Mouse (Mus musculus) midbrain, embryonic 12.5 days (tissue): ENCODE data around the gene Kdm2a. TPM values are rescaled to one million over a fixed set of nuclear protein-coding genes. Genes with fewer than 3 reads are reported as not detected.

Experiments
- ATAC-seq: fragments of 200-750 bp; cut with Nextera tagmentation; 2 replicates; pipeline ENCODE4 v1.8.0; 2017; ENCODE audit warnings: low read depth, moderate TSS enrichment, moderate library complexity; ENCODE audit not compliant: low FRiP score
- H3K27ac ChIP-seq: fragments of 300-500 bp; sonication (generic); replicated peaks from 2 replicates; pipeline ENCODE4 v1.5.1; 2016; ENCODE audit warnings: mild to moderate bottlenecking
- H3K27me3 ChIP-seq: fragments of 300-500 bp; sonication (generic); 2 replicates; pipeline ENCODE4 v1.6.1; 2016; ENCODE audit warnings: mild to moderate bottlenecking
- H3K36me3 ChIP-seq: fragments of 300-500 bp; sonication (generic); 2 replicates; pipeline ENCODE4 v1.6.1; 2016
- H3K4me1 ChIP-seq: fragments of 300-500 bp; sonication (generic); 2 replicates; pipeline ENCODE4 v1.6.1; 2016
- H3K4me2 ChIP-seq: fragments of 300-500 bp; sonication (generic); replicated peaks from 2 replicates; pipeline ENCODE4 v1.6.1; 2016; ENCODE audit warnings: mild to moderate bottlenecking, moderate library complexity
- H3K4me3 ChIP-seq: fragments of 300-500 bp; sonication (generic); 2 replicates; pipeline ENCODE4 v1.5.1; 2016; ENCODE audit warnings: mild to moderate bottlenecking
- H3K9ac ChIP-seq: fragments of 300-500 bp; sonication (generic); replicated peaks from 2 replicates; pipeline ENCODE4 v1.6.1; 2016; ENCODE audit warnings: mild to moderate bottlenecking, moderate library complexity
- H3K9me3 ChIP-seq: fragments of 300-500 bp; sonication (generic); 2 replicates; pipeline ENCODE4 v1.6.1; 2016; ENCODE audit warnings: mild to moderate bottlenecking
- WGBS: fragments of 180-500 bp; shearing (Covaris S2); methylation state at CpG from one replicate; pipeline ENCODE4 v1.1.7; 2016; 5-methylcytosine and 5-hydroxymethylcytosine counted together
- polyA plus RNA-seq: library from polyadenylated mRNA; unstranded; fragments of >200 nt; fragmentation: Nextera tagmentation; extraction: Ambion mirVana; gene quantifications from 2 replicates; pipeline ENCODE4 v1.2.1, GENCODE M21; 2016

The Kdm2a gene
- polyA plus RNA-seq, 1 experiment from 2014 or later = 58.0 TPM

- H3K36me3 ChIP-seq = no peaks in the 10 kb centered on the region
- no peak overlapping the region for H3K4me3 ChIP-seq
- peaks cover 11% of the 10 kb centered on the region for H3K4me1 ChIP-seq
- H3K9me3 ChIP-seq = no peaks in the 10 kb centered on the region
- no peak for ATAC-seq
- H3K9ac ChIP-seq = no peak overlapping the region
- WGBS = 100% methylated on average over 1 of the region's 1 CpGs
- H3K27me3 ChIP-seq = peaks cover 28% of the 10 kb centered on the region
- no peak overlapping the region for H3K27ac ChIP-seq
- H3K4me2 ChIP-seq = no peak overlapping the region
Observed at GRCm38 (mm10) chr19:4434999-4435398, 36.9 kb upstream of the Kdm2a start.

- Histone ChIP-seq H3K4me3 (no peak overlapping the region), H3K27me3 (peaks cover 15% of the 10 kb centered on the region), H3K4me2 (no peak overlapping the region), H3K9ac (no peak overlapping the region), H3K36me3 (no peaks in the 10 kb centered on the region), H3K9me3 (no peaks in the 10 kb centered on the region), H3K4me1 (peaks cover under 1% of the 10 kb centered on the region; the same call in 1 of the 2 replicates), H3K27ac (no peak overlapping the region)
- WGBS = 79% methylated on average over 1 of the region's 1 CpGs
- no peak for ATAC-seq
Observed at GRCm38 (mm10) chr19:4433756-4434155, 35.7 kb upstream of the Kdm2a start.

GRCm38 (mm10) chr19:4430091-4430620, 32.1 kb upstream of the Kdm2a start:
- H3K27me3 ChIP-seq = no peaks in the 10 kb centered on the region
- H3K4me1 ChIP-seq = no peaks in the 10 kb centered on the region
- H3K36me3 ChIP-seq = no peaks in the 10 kb centered on the region
- H3K9ac ChIP-seq = no peak overlapping the region
- H3K4me3 ChIP-seq = no peak overlapping the region
- H3K4me2 ChIP-seq = no peak overlapping the region
- no peak overlapping the region for H3K27ac ChIP-seq
- H3K9me3 ChIP-seq = no peaks in the 10 kb centered on the region
- 94% methylated on average over 4 of the region's 4 CpGs for WGBS
- ATAC-seq = no peak

- no peaks in the 10 kb centered on the region for H3K9me3 ChIP-seq
- no peak overlapping the region for H3K4me2 ChIP-seq
- H3K9ac ChIP-seq = no peak overlapping the region
- no peaks in the 10 kb centered on the region for H3K4me1 ChIP-seq
- 75% methylated on average over 19 of the region's 19 CpGs for WGBS
- no peaks in the 10 kb centered on the region for H3K27me3 ChIP-seq
- ATAC-seq = no peak
- no peak overlapping the region for H3K4me3 ChIP-seq
- H3K27ac ChIP-seq = no peak overlapping the region
- no peaks in the 10 kb centered on the region for H3K36me3 ChIP-seq
Observed at GRCm38 (mm10) chr19:4425610-4426366, 27.7 kb upstream of the Kdm2a start.

- 83% methylated on average over 3 of the region's 3 CpGs for WGBS
- no peaks in the 10 kb centered on the region for H3K36me3 ChIP-seq
- H3K9ac ChIP-seq = no peak overlapping the region
- no peak for ATAC-seq
- no peak overlapping the region for H3K4me2 ChIP-seq
- H3K4me3 ChIP-seq = no peak overlapping the region
- H3K27me3 ChIP-seq = no peaks in the 10 kb centered on the region
- H3K27ac ChIP-seq = no peak overlapping the region
- H3K4me1 ChIP-seq = no peaks in the 10 kb centered on the region
- H3K9me3 ChIP-seq = no peaks in the 10 kb centered on the region
Observed at GRCm38 (mm10) chr19:4423021-4423420, 24.9 kb upstream of the Kdm2a start.

GRCm38 (mm10) chr19:4422581-4422980, 24.5 kb upstream of the Kdm2a start:
- H3K36me3 ChIP-seq = no peaks in the 10 kb centered on the region
- no peaks in the 10 kb centered on the region for H3K4me1 ChIP-seq
- no peak overlapping the region for H3K4me2 ChIP-seq
- 94% methylated on average over 3 of the region's 3 CpGs for WGBS
- no peak overlapping the region for H3K27ac ChIP-seq
- no peak overlapping the region for H3K4me3 ChIP-seq
- no peaks in the 10 kb centered on the region for H3K27me3 ChIP-seq
- ATAC-seq = no peak
- no peaks in the 10 kb centered on the region for H3K9me3 ChIP-seq
- no peak overlapping the region for H3K9ac ChIP-seq

GRCm38 (mm10) chr19:4420153-4420910, 22.2 kb upstream of the Kdm2a start:
- H3K27ac ChIP-seq = no peak overlapping the region
- WGBS = 89% methylated on average over 8 of the region's 8 CpGs
- no peak overlapping the region for H3K4me3 ChIP-seq
- H3K4me2 ChIP-seq = no peak overlapping the region
- H3K4me1 ChIP-seq = no peaks in the 10 kb centered on the region
- no peaks in the 10 kb centered on the region for H3K9me3 ChIP-seq
- no peaks in the 10 kb centered on the region for H3K36me3 ChIP-seq
- H3K9ac ChIP-seq = no peak overlapping the region
- no peak for ATAC-seq
- no peaks in the 10 kb centered on the region for H3K27me3 ChIP-seq

GRCm38 (mm10) chr19:4419711-4420110, 21.6 kb upstream of the Kdm2a start:
- 95% methylated on average over 5 of the region's 5 CpGs for WGBS
- no peak for ATAC-seq
- Histone ChIP-seq H3K9ac (no peak overlapping the region), H3K36me3 (no peaks in the 10 kb centered on the region), H3K4me2 (no peak overlapping the region), H3K27me3 (no peaks in the 10 kb centered on the region), H3K4me3 (no peak overlapping the region), H3K9me3 (no peaks in the 10 kb centered on the region), H3K4me1 (no peaks in the 10 kb centered on the region), H3K27ac (no peak overlapping the region)

- Histone ChIP-seq H3K9me3 (no peaks in the 10 kb centered on the region), H3K4me3 (no peak overlapping the region), H3K4me2 (no peak overlapping the region), H3K4me1 (no peaks in the 10 kb centered on the region), H3K9ac (no peak overlapping the region), H3K27me3 (no peaks in the 10 kb centered on the region), H3K27ac (no peak overlapping the region), H3K36me3 (no peaks in the 10 kb centered on the region)
- ATAC-seq = no peak
Observed at GRCm38 (mm10) chr19:4417713-4418112, 19.6 kb upstream of the Kdm2a start.

GRCm38 (mm10) chr19:4417183-4417582, 19.1 kb upstream of the Kdm2a start:
- H3K36me3 ChIP-seq = no peaks in the 10 kb centered on the region
- H3K9me3 ChIP-seq = no peaks in the 10 kb centered on the region
- WGBS = 0% methylated on average over 1 of the region's 1 CpGs
- H3K9ac ChIP-seq = no peak overlapping the region
- ATAC-seq = no peak
- H3K4me3 ChIP-seq = no peak overlapping the region
- H3K27me3 ChIP-seq = no peaks in the 10 kb centered on the region
- H3K4me2 ChIP-seq = no peak overlapping the region
- no peak overlapping the region for H3K27ac ChIP-seq
- no peaks in the 10 kb centered on the region for H3K4me1 ChIP-seq

GRCm38 (mm10) chr19:4414631-4415030, 16.5 kb upstream of the Kdm2a start:
- no peak for ATAC-seq
- H3K9me3 ChIP-seq = no peaks in the 10 kb centered on the region
- no peak overlapping the region for H3K27ac ChIP-seq
- 83% methylated on average over 1 of the region's 1 CpGs for WGBS
- H3K4me2 ChIP-seq = no peak overlapping the region
- no peaks in the 10 kb centered on the region for H3K27me3 ChIP-seq
- no peak overlapping the region for H3K9ac ChIP-seq
- H3K36me3 ChIP-seq = no peaks in the 10 kb centered on the region
- no peak overlapping the region for H3K4me3 ChIP-seq
- no peaks in the 10 kb centered on the region for H3K4me1 ChIP-seq

GRCm38 (mm10) chr19:4409062-4409461, 11.0 kb upstream of the Kdm2a start:
- Histone ChIP-seq H3K27me3 (no peaks in the 10 kb centered on the region), H3K9ac (no peak overlapping the region), H3K4me1 (no peaks in the 10 kb centered on the region), H3K27ac (no peak overlapping the region), H3K36me3 (no peaks in the 10 kb centered on the region), H3K9me3 (no peaks in the 10 kb centered on the region), H3K4me3 (no peak overlapping the region), H3K4me2 (no peak overlapping the region)
- no peak for ATAC-seq
- WGBS = 70% methylated on average over 2 of the region's 2 CpGs
